Mouse (Mus musculus): ENCODE results near the gene Olfr1124.
A peak's percentile ranks its signal among the peaks of the same experiment; 100 is the strongest.
"Not testable (repeated sequence)": the region's sequence is repeated elsewhere in the genome, so short reads cannot be mapped to it uniquely, and the experiment has no call there.

Gene Olfr1124

DNA sequence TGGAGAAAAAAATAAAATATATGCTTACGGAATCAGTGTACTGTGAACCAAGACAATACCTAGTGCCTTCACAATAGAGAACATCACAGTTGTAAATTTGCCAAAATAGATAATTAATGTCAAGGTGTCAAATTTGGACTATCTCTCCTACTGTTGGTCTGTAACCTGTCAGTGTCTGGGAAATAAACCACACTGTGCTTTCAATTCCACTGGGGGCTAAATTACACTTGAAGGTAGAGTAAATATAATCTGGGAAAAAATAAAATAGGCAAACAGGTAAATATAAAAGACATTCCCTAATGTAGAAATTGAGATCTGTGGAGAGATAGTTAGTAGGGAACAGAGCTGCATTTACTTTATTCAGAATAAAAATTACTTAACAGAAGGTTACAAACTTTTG, at the start of gene Olfr1124:
Gene Olfr1124 (plus strand): TSS at position 301 of the 400 bp plus-strand sequence.
- no peak for DNase-seq

DNA sequence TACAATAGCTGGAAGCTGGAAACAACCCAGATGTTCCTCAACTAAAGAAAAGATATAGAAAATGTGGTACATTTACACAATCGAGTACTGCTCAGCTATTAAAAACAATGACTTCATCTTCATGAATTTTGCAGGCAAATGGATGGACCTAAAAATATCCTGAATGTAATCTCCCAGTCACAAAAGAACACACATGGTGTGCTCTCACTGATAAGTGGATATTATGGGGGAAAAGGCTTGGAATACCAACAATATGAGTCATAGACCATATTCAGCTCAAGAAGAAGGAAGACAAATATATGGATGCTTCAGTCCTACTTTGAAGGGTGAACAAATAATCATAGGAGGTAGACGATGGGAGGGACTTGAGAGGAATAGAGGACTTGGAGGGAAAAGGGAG, 46.1 kb upstream of the Olfr1124 start:
- no peak for DNase-seq

DNA sequence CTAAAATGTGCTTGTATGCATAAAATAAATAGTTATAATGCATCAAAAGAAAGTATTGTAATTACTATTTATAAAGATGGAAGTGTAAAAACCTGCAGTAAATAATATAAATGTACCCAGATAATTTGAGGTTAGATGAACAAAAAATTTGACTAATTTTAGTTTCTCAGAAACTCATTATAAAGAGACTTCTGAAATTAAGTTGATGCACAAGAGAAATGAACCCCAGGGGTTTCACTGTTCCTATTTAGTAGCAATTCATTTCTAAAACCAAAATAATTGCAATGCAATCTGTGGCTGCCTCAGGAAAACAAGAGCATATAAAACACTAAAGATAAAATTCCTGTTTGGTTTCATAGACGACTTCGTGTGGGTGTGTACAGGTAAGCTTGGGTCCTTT, 44.5 kb upstream of the Olfr1124 start, which contains the start of gene Olfr1122:
Gene Olfr1122 (plus strand): TSS at position 301 of the 400 bp plus-strand sequence.
- DNase-seq = no peak

DNA sequence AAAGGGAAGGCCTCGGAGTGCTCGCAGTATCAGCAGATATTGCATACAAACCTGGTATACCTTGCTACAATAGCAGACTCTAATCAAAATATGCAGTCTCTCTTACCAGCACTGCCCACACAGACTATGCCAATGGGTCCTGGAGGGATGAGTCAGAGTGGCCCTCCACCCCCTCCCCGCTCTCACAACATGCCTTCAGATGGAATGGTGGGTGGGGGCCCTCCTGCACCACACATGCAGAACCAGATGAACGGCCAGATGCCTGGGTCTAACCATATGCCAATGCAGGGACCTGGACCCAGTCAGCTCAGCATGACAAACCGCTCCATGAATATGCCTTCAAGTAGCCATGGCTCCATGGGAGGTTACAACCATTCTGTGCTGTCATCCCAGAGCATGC, 36.5 kb upstream of the Olfr1124 start:
- DNase-seq = not testable (repeated sequence)

DNA sequence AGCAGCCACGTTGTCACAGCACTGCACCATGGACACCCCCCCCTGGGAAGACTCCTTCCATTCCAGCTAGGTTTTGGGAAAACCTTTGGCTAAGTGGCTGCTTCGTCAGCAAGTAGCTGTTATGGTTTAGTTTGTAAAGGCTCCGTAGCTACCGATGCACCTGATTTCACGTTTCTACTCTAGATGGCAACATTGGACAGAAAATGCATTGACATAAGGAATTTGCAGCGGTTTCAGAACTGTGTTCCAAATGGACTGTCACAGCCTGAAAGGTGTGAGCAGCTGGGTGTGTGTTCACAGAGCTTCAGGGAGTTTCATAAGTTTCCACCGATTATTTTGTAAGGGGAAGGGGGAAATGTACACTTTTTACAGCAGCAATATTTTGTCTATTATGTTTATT, 35.4 kb upstream of the Olfr1124 start:
- DNase-seq = not testable (repeated sequence)

DNA sequence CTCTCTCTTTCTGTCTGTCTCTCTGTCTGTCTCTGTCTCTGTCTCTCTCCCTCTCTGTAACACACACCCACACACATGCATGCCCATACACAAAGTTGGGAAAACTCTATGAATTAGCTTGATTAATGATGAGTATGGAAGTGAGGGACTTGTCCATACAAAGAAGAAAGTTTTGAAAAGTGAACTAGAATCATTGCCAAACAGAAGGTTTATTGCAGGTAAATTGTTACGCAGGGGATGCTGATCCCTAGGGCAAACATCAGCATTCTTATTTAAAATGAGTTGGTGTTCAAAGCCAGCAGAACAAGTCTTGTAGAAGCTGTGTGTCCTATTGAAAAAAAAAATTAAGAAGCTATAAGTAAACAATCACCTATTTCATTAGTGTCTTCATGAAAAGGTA, 13.7 kb upstream of the Olfr1124 start, which contains the start of gene Olfr1123:
Gene Olfr1123 (plus strand): TSS at position 301 of the 400 bp plus-strand sequence.
- DNase-seq = no peak

DNA sequence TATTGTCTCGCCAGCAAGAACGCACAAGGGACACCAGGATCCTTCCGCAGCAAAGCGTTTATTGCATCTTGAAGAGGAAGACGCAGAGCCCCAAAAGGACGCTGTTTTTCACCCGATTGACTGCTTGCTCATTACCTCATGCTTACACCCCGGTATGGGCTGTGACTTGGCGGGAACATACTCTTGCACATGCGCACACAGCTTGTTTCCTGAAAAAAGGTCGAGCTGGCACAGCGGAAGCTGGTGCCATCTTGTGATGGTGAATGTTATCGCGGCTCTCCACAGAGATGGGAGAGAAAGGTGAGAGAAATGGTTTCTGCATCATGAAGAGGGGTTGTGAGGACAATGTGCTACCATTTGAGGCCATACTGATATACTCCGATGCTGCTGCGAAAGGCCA, 7.7 kb downstream of the Olfr1124 start:
- DNase-seq = no peak

DNA sequence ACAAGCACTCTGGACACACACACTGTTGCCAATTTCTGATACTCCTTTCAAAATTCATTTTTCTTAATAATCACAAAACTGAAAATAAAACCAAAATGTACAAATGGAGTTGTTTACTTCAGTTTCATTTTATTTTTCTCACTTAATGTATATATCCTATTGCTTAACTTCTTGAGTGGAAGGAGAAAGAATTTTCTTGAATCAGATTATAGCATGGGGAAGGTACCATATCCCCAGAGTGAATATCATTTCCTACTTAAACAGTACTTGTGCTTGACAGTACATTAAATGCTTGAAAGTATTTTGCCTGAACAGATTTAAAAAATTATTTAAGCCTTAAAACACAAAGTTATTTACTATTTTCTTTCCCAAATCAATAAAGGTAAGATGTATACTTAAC, 23.6 kb downstream of the Olfr1124 start, which contains the start of gene Olfr1126:
Gene Olfr1126 (plus strand): TSS at position 301 of the 400 bp plus-strand sequence.
- no peak for DNase-seq

DNA sequence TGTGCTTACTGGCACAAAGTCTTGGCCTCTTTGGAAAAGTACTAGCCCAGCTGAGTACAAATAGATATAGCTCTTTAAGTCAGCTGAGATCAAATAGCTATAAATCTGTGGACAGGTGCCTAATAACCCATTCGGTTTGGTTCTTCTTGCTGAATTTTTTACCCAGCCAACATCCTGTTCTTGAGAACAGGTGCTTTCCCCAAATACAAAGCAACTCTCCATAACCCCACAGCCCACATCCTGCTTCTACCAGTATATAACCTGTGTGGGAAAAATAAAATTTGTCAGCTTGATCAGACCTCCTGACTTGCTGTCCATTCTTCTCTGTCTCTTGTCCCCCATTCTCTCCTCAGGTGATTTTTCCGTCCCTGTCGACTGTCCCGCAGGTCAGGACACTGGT, 31.7 kb downstream of the Olfr1124 start:
- DNase-seq = no peak

DNA sequence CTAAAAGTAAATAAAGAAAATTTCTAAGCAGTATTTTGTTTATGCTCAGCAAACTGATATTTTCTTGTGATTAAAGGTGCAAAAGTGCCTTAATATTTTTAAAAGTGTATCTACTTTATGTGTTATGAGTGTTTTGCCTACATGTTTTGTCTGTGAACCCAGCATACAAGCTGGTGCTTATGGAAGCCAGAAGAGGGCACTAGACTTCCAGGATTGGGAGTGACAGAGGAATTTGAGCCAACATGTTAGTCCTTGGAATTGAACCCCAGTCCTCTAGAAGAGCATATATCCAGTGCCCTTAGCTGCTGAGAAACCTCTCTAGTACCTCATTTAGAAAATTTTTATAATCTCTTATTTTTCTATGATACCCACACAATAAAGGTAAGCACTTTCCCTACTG, 50.1 kb downstream of the Olfr1124 start:
- DNase-seq = peak; percentile 0

DNA sequence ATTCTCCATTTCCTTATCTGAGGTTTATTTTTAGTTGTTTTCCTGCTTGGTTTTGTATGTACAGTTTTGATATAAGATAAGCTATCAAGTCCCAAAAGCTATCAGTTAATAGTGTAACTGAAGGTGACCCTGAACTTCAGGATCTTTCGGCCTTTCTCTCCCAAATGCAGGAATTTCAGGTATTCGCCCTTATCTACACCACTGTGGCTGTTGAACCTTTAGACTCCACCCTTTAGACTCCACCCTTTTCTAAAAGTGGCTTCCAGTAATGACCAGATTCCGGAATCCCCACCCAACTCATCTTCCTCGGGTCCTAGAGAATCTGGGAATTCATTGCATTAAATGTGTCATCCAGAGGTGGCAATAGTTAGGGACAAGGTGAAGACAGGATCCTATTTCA, 51.1 kb downstream of the Olfr1124 start:
- DNase-seq = no peak

DNA sequence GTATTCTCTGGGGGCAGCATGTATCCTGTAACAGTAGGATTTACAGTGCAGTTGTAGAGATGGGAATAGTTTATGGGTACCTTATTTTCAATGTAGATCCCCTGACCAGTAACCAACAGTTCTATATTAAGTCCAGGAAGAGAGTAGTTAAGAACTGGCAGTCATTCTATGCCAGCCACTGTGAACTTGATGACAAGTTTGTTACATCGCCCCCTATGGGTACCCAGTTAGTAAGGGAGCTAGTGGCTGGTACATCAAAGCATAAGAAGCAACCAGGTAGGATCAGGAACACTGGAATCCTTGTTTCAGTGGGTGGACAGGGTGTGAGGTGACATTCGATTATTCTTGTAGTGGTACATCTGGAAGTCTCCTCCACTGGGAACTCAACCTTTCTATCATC, 52.2 kb downstream of the Olfr1124 start:
- DNase-seq = no peak

Data from retina, postnatal 1 day (tissue).